Mouse (Mus musculus): ENCODE measurements around the gene Herc2. TPM values are rescaled to one million over a fixed set of nuclear protein-coding genes. Genes with fewer than 3 reads are reported as not detected.

The Herc2 gene
- polyA plus RNA-seq, 1 experiment from 2014 or later = 8.8 TPM

DNA sequence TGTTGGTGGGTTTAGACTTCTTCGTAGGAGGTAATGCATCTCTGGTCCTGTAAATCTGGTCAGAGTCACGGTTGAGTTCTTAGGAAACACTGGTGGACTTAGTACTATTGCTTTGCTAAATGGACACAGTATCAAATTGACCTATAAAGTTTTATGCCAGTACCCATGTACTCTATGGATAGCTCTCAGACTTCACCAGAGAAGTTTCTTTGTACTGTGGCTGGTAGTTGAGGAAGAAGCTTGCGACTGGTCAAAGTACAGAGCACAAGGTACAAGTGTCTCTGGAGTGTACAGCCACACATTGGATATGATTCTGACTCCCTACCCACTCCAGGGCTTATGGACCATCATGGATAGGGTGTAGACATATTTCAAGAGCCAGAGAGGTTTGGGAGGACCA lies 78.1 kb downstream of the Herc2 start:
- H3K4me2 ChIP-seq (ENCODE audit: low read depth, low read length) = no peak overlapping the region
- no peak overlapping the region for H3K27ac ChIP-seq (ENCODE audit: low read depth)
- ATAC-seq = no peak
- H3K36me3 ChIP-seq (replicated peaks; ENCODE audit: insufficient read depth, low read length) = peaks cover 34% of the 10 kb centered on the region
- no peaks in the 10 kb centered on the region for H3K27me3 ChIP-seq (ENCODE audit: insufficient read depth, low read length)
- 91% methylated on average over 3 of the region's 3 CpGs for WGBS (ENCODE audit: insufficient replicate concordance)
- H3K9ac ChIP-seq (replicated peaks) = no peak overlapping the region
- no peaks in the 10 kb centered on the region for H3K9me3 ChIP-seq (ENCODE audit: low read length)
- H3K4me1 ChIP-seq (ENCODE audit: insufficient read depth) = no peaks in the 10 kb centered on the region
- no peak for DNase-seq
- TF ChIP-seq EP300 (IDR thresholded peaks at IDR 0.05; ENCODE audit: low read depth) (no peak), CTCF (IDR thresholded peaks at IDR 0.05; ENCODE audit: low read depth) (no peak)
- no peak overlapping the region for H3K4me3 ChIP-seq (ENCODE audit: low read depth, low read length)

DNA sequence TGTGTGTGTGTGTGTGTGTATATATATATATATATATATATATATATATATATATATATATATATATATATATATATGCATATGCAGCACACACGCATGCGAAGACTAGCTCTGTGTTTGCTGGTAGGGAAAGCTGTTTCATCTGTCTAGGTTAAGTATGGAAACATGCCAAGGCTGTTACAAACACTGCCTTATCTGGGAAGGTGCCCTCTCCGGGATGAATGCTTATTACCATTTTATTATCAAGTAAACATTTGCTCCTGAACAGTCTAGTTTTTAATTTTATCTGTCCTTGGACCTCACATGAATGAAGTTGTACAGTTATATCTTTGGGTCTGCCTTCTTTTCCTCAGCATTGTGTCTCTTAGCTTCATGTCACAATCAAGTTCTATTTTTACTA lies 79.6 kb downstream of the Herc2 start:
- no peak overlapping the region for H3K4me3 ChIP-seq (ENCODE audit: low read depth, low read length)
- no peak for DNase-seq
- H3K36me3 ChIP-seq (replicated peaks; ENCODE audit: insufficient read depth, low read length) = peaks cover 42% of the 10 kb centered on the region
- no peaks in the 10 kb centered on the region for H3K9me3 ChIP-seq (ENCODE audit: low read length)
- H3K9ac ChIP-seq (replicated peaks) = no peak overlapping the region
- ATAC-seq = no peak
- no peaks in the 10 kb centered on the region for H3K4me1 ChIP-seq (ENCODE audit: insufficient read depth)
- TF ChIP-seq CTCF (IDR thresholded peaks at IDR 0.05; ENCODE audit: low read depth) (no peak), EP300 (IDR thresholded peaks at IDR 0.05; ENCODE audit: low read depth) (no peak)
- no peaks in the 10 kb centered on the region for H3K27me3 ChIP-seq (ENCODE audit: insufficient read depth, low read length)
- no peak overlapping the region for H3K4me2 ChIP-seq (ENCODE audit: low read depth, low read length)
- H3K27ac ChIP-seq (ENCODE audit: low read depth) = no peak overlapping the region
- 69% methylated on average over 3 of the region's 3 CpGs for whole genome bisulfite sequencing (ENCODE audit: insufficient replicate concordance)

DNA sequence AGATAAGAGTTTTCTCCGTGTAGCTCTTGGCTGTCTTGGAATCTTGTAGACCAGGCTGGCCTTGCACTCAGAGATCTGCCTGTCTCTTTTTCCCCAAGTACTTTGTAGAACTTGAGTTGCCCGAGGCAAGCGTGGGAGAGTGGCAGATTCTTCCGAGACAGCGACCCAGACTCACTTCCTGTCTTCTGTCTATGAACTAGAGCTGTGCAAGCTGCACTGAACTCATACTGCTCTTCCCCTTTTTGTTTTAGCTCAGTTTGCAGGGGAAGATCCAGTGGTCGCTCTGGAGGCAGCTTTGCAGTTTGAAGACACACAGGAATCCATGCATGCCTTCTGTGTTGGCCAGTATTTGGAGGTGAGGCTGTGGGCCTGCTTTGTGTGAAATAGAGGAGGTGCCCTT lies 81.6 kb downstream of the Herc2 start:
- WGBS (ENCODE audit: insufficient replicate concordance) = 40% methylated on average over 6 of the region's 6 CpGs
- ATAC-seq (no peak), DNase-seq (no peak)
- Histone ChIP-seq H3K4me3 (ENCODE audit: low read depth, low read length) (no peak overlapping the region), H3K9ac (replicated peaks) (no peak overlapping the region), H3K4me1 (ENCODE audit: insufficient read depth) (no peaks in the 10 kb centered on the region), H3K27me3 (ENCODE audit: insufficient read depth, low read length) (no peaks in the 10 kb centered on the region), H3K9me3 (ENCODE audit: low read length) (no peaks in the 10 kb centered on the region), H3K36me3 (replicated peaks; ENCODE audit: insufficient read depth, low read length) (peaks cover 54% of the 10 kb centered on the region), H3K4me2 (ENCODE audit: low read depth, low read length) (no peak overlapping the region), H3K27ac (ENCODE audit: low read depth) (no peak overlapping the region)
- no peak for TF ChIP-seq EP300 (IDR thresholded peaks at IDR 0.05; ENCODE audit: low read depth)
- TF ChIP-seq CTCF (IDR thresholded peaks at IDR 0.05; ENCODE audit: low read depth) = no peak

DNA sequence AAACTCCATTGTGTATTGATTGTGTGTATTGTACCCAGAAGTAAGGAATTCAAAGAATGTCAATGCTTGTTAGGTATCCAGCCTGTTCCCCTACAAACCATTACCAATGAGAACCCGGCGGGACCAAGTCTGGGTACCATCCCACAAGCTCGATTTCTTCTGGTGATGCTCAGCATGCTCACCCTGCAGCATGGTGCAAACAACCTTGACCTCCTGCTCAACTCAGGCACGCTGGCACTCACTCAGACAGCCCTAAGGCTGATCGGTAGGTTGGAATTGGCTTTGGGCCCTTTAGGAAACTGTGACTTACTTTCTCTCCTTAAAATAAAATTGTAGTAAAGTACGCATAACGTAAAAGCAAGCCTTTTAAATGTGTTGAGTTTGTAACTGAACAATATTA lies 88.7 kb downstream of the Herc2 start:
- DNase-seq = no peak
- no peaks in the 10 kb centered on the region for H3K9me3 ChIP-seq (ENCODE audit: low read length)

DNA sequence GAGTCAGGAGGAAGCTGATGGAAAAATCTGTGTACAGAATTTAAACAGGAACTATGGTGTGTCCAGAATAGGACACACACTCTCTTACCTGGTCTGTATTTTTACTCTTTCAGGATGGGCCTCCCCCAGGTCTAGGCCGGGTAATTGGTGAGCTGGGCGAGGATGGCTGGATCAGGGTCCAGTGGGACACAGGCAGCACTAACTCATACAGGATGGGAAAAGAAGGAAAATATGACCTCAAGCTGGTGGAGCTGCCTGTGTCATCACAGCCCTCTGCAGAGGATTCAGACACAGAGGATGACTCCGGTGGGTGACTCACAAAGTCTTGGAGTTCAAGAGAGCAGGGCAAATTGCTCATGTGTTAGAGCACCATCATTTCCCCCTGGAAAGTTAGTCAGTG lies 96.4 kb downstream of the Herc2 start:
- no peak for DNase-seq
- H3K9me3 ChIP-seq (ENCODE audit: low read length) = no peaks in the 10 kb centered on the region
- no peaks in the 10 kb centered on the region for H3K27me3 ChIP-seq (ENCODE audit: insufficient read depth, low read length)
- no peak overlapping the region for H3K27ac ChIP-seq (ENCODE audit: low read depth)
- H3K4me3 ChIP-seq (ENCODE audit: low read depth, low read length) = no peak overlapping the region
- WGBS (ENCODE audit: insufficient replicate concordance) = 93% methylated on average over 3 of the region's 3 CpGs
- no peaks in the 10 kb centered on the region for H3K4me1 ChIP-seq (ENCODE audit: insufficient read depth)
- no peak overlapping the region for H3K4me2 ChIP-seq (ENCODE audit: low read depth, low read length)
- peaks cover 56% of the 10 kb centered on the region for H3K36me3 ChIP-seq (replicated peaks; ENCODE audit: insufficient read depth, low read length)
- no peak for TF ChIP-seq CTCF (IDR thresholded peaks at IDR 0.05; ENCODE audit: low read depth)
- no peak for TF ChIP-seq EP300 (IDR thresholded peaks at IDR 0.05; ENCODE audit: low read depth)
- no peak overlapping the region for H3K9ac ChIP-seq (replicated peaks)
- no peak for ATAC-seq

More for the DNA sequence above, 88.7 kb downstream of the Herc2 start:
- Histone ChIP-seq H3K27ac (ENCODE audit: low read depth) (no peak overlapping the region), H3K4me3 (ENCODE audit: low read depth, low read length) (no peak overlapping the region), H3K4me2 (ENCODE audit: low read depth, low read length) (no peak overlapping the region), H3K4me1 (ENCODE audit: insufficient read depth) (no peaks in the 10 kb centered on the region), H3K36me3 (replicated peaks; ENCODE audit: insufficient read depth, low read length) (peaks cover 46% of the 10 kb centered on the region), H3K9ac (replicated peaks) (no peak overlapping the region), H3K27me3 (ENCODE audit: insufficient read depth, low read length) (no peaks in the 10 kb centered on the region)
- TF ChIP-seq CTCF (IDR thresholded peaks at IDR 0.05; ENCODE audit: low read depth) (no peak), EP300 (IDR thresholded peaks at IDR 0.05; ENCODE audit: low read depth) (no peak)
- 89% methylated on average over 7 of the region's 7 CpGs for WGBS (ENCODE audit: insufficient replicate concordance)
- ATAC-seq = no peak

DNA sequence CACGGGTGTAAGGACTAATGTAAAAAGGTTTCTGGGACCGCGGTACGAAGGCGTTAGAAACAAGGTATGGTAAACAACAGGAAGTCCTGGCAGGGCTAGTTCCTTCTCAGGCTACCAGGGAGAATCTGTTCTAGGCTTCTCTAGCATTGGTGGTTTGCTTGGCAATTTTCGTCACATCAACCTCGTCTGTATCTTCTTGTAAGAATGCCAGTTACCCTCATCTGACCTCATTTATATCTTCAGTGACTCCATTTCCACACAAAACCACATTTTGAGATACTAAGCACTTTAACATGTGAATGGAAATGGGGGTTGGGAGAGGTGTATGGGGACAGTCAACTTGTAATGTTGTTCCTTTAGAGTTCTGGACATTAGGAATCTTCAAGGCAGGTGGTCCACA lies 98.9 kb downstream of the Herc2 start:
- WGBS (ENCODE audit: insufficient replicate concordance) = 77% methylated on average over 7 of the region's 7 CpGs
- TF ChIP-seq EP300 (IDR thresholded peaks at IDR 0.05; ENCODE audit: low read depth) (no peak), CTCF (IDR thresholded peaks at IDR 0.05; ENCODE audit: low read depth) (no peak)
- H3K36me3 ChIP-seq (replicated peaks; ENCODE audit: insufficient read depth, low read length) = peaks cover 77% of the 10 kb centered on the region

More for the DNA sequence above, 98.9 kb downstream of the Herc2 start:
- Histone ChIP-seq H3K27ac (ENCODE audit: low read depth) (no peak overlapping the region), H3K27me3 (ENCODE audit: insufficient read depth, low read length) (no peaks in the 10 kb centered on the region), H3K9me3 (ENCODE audit: low read length) (no peaks in the 10 kb centered on the region), H3K9ac (replicated peaks) (no peak overlapping the region), H3K4me2 (ENCODE audit: low read depth, low read length) (no peak overlapping the region), H3K4me1 (ENCODE audit: insufficient read depth) (no peaks in the 10 kb centered on the region), H3K4me3 (ENCODE audit: low read depth, low read length) (no peak overlapping the region)
- DNase-seq (no peak), ATAC-seq (no peak)

All from liver, postnatal 0 days (tissue).